Mouse (Mus musculus): Measurements from ENCODE around the gene Hpcal4. TPM values are rescaled to one million over a fixed set of nuclear protein-coding genes. Genes with fewer than 3 reads are reported as not detected.

Hpcal4 gene
- polyA plus RNA-seq, 1 experiment from 2014 or later = 0.80 TPM

GRCm38 (mm10) chr4:123193791-123194190 is 10.8 kb downstream of the Hpcal4 start:
- Histone ChIP-seq H3K9ac (ENCODE audit: low read length) (no peak overlapping the region), H3K27ac (ENCODE audit: low read depth, low read length) (no peak overlapping the region), H3K9me3 (ENCODE audit: control insufficient read depth, low read length) (no peaks in the 10 kb centered on the region), H3K27me3 (ENCODE audit: control insufficient read depth, insufficient read depth, low read length) (no peaks in the 10 kb centered on the region), H3K36me3 (ENCODE audit: control insufficient read depth, insufficient read depth, low read length) (no peaks in the 10 kb centered on the region), H3K4me1 (ENCODE audit: control insufficient read depth, insufficient read depth, low read length) (no peaks in the 10 kb centered on the region), H3K4me2 (ENCODE audit: low read depth) (no peak overlapping the region), H3K4me3 (ENCODE audit: low read depth, low read length) (no peak overlapping the region)
- 90% methylated on average over 11 of the region's 11 CpGs for WGBS
- ATAC-seq (ENCODE audit: insufficient read depth, low FRiP score, low TSS enrichment) (no peak), DNase-seq (ENCODE audit: low spot score) (no peak)

GRCm38 (mm10) chr4:123196695-123197094 is 13.7 kb downstream of the Hpcal4 start:
- Histone ChIP-seq H3K9ac (ENCODE audit: low read length) (no peak overlapping the region), H3K27ac (ENCODE audit: low read depth, low read length) (no peak overlapping the region), H3K4me3 (ENCODE audit: low read depth, low read length) (no peak overlapping the region), H3K36me3 (ENCODE audit: control insufficient read depth, insufficient read depth, low read length) (no peaks in the 10 kb centered on the region), H3K9me3 (ENCODE audit: control insufficient read depth, low read length) (no peaks in the 10 kb centered on the region), H3K27me3 (ENCODE audit: control insufficient read depth, insufficient read depth, low read length) (peaks cover 13% of the 10 kb centered on the region), H3K4me1 (ENCODE audit: control insufficient read depth, insufficient read depth, low read length) (peaks cover 5% of the 10 kb centered on the region), H3K4me2 (ENCODE audit: low read depth) (no peak overlapping the region)
- no peak for DNase-seq (ENCODE audit: low spot score)
- no peak for ATAC-seq (ENCODE audit: insufficient read depth, low FRiP score, low TSS enrichment)
- 70% methylated on average over 6 of the region's 6 CpGs for WGBS

- no peak overlapping the region for H3K27ac ChIP-seq (ENCODE audit: low read depth, low read length)
- H3K9me3 ChIP-seq (ENCODE audit: control insufficient read depth, low read length) = no peaks in the 10 kb centered on the region
- peak overlapping the region; percentile 35 for H3K4me3 ChIP-seq (ENCODE audit: low read depth, low read length)
- H3K27me3 ChIP-seq (ENCODE audit: control insufficient read depth, insufficient read depth, low read length) = peaks cover 24% of the 10 kb centered on the region
- WGBS = under 1% methylated on average over 15 of the region's 15 CpGs
- H3K36me3 ChIP-seq (ENCODE audit: control insufficient read depth, insufficient read depth, low read length) = no peaks in the 10 kb centered on the region
- H3K4me1 ChIP-seq (ENCODE audit: control insufficient read depth, insufficient read depth, low read length) = peaks cover 8% of the 10 kb centered on the region
- no peak overlapping the region for H3K9ac ChIP-seq (ENCODE audit: low read length)
- DNase-seq (ENCODE audit: low spot score) = peak; percentile 79
- peak overlapping the region; percentile 74 for H3K4me2 ChIP-seq (ENCODE audit: low read depth)
- 0 out of 2 replicates have a peak, but pooled peaks have one; percentile 53 for ATAC-seq (ENCODE audit: insufficient read depth, low FRiP score, low TSS enrichment)
Measured at GRCm38 (mm10) chr4:123200771-123201185, 17.8 kb downstream of the Hpcal4 start.

GRCm38 (mm10) chr4:123201186-123202093 is 18.4 kb downstream of the Hpcal4 start, which contains the start of gene Nt5c1a:
Nt5c1a (plus strand) TSS chr4:123201504.
- ATAC-seq (ENCODE audit: insufficient read depth, low FRiP score, low TSS enrichment) (0 out of 2 replicates have a peak, but pooled peaks have one; percentile 31), DNase-seq (ENCODE audit: low spot score) (peak; percentile 44)
- Histone ChIP-seq H3K36me3 (ENCODE audit: control insufficient read depth, insufficient read depth, low read length) (no peaks in the 10 kb centered on the region), H3K4me2 (ENCODE audit: low read depth) (peak within 1 kb of the TSS; percentile 74), H3K4me3 (ENCODE audit: low read depth, low read length) (peak within 1 kb of the TSS; percentile 35), H3K9me3 (ENCODE audit: control insufficient read depth, low read length) (no peaks in the 10 kb centered on the region), H3K4me1 (ENCODE audit: control insufficient read depth, insufficient read depth, low read length) (peaks cover 8% of the 10 kb centered on the region), H3K27ac (ENCODE audit: low read depth, low read length) (no peak within 1 kb of the TSS), H3K9ac (ENCODE audit: low read length) (peak within 1 kb of the TSS; percentile 54), H3K27me3 (ENCODE audit: control insufficient read depth, insufficient read depth, low read length) (peaks cover 24% of the 10 kb centered on the region)
- WGBS = 1% methylated on average over 58 of the region's 58 CpGs

- Histone ChIP-seq H3K4me1 (ENCODE audit: control insufficient read depth, insufficient read depth, low read length) (peaks cover 8% of the 10 kb centered on the region), H3K4me3 (ENCODE audit: low read depth, low read length) (no peak overlapping the region; the same call in 1 of the 2 replicates), H3K36me3 (ENCODE audit: control insufficient read depth, insufficient read depth, low read length) (no peaks in the 10 kb centered on the region), H3K9ac (ENCODE audit: low read length) (no peak overlapping the region), H3K27ac (ENCODE audit: low read depth, low read length) (no peak overlapping the region), H3K4me2 (ENCODE audit: low read depth) (peak overlapping the region; percentile 74), H3K9me3 (ENCODE audit: control insufficient read depth, low read length) (no peaks in the 10 kb centered on the region), H3K27me3 (ENCODE audit: control insufficient read depth, insufficient read depth, low read length) (peaks cover 24% of the 10 kb centered on the region)
- WGBS = 10% methylated on average over 8 of the region's 8 CpGs
- ATAC-seq (ENCODE audit: insufficient read depth, low FRiP score, low TSS enrichment) (no peak), DNase-seq (ENCODE audit: low spot score) (no peak)
Measured at GRCm38 (mm10) chr4:123202094-123202420, 19.0 kb downstream of the Hpcal4 start.

DNA sequence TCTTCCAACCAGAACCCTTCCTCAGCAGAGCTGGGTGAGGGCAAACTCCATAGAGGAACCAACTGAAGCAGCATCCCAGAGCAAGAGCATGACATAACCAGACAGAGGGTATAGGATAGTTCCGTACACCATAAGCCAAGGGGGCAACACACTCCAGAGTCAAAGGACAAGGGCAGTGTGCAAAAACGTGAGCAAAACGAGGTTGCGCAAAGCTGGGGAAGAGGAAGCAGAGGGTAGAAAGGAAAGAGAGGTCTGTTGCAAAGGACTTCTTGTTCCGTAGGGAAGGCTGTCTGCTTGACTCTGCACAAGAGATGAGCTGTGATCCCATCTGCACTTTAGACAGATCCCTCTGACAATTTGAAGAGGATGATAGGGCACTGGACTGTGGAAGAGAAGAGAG is 24.3 kb downstream of the Hpcal4 start:
- 77% methylated on average over 5 of the region's 5 CpGs for WGBS
- Histone ChIP-seq H3K9me3 (ENCODE audit: control insufficient read depth, low read length) (no peaks in the 10 kb centered on the region), H3K4me3 (ENCODE audit: low read depth, low read length) (no peak overlapping the region), H3K4me2 (ENCODE audit: low read depth) (no peak overlapping the region), H3K4me1 (ENCODE audit: control insufficient read depth, insufficient read depth, low read length) (no peaks in the 10 kb centered on the region), H3K36me3 (ENCODE audit: control insufficient read depth, insufficient read depth, low read length) (no peaks in the 10 kb centered on the region), H3K27me3 (ENCODE audit: control insufficient read depth, insufficient read depth, low read length) (peaks cover 4% of the 10 kb centered on the region), H3K9ac (ENCODE audit: low read length) (no peak overlapping the region), H3K27ac (ENCODE audit: low read depth, low read length) (no peak overlapping the region)
- DNase-seq (ENCODE audit: low spot score) (no peak), ATAC-seq (ENCODE audit: insufficient read depth, low FRiP score, low TSS enrichment) (no peak)

DNA sequence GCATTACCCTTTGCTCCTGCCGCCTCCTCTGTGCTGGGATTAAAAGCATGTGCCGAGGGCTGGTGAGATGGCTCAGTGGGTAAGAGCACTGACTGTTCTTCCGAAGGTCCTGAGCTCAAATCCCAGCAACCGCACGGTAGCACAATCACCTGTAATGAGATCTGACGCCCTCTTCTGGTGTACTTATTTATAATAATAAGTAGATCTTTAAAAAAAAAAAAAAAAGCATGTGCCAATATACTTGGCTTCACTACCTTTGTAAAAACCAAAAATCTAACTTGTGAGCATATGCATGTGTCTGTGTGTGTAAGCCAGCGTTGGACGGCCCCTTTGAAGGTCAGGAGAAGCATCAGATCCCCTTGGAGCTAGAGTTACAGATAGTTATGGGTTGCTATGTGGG is 28.0 kb downstream of the Hpcal4 start:
- WGBS = 65% methylated on average over 8 of the region's 8 CpGs
- Histone ChIP-seq H3K36me3 (ENCODE audit: control insufficient read depth, insufficient read depth, low read length) (no peaks in the 10 kb centered on the region), H3K27me3 (ENCODE audit: control insufficient read depth, insufficient read depth, low read length) (no peaks in the 10 kb centered on the region), H3K9me3 (ENCODE audit: control insufficient read depth, low read length) (no peaks in the 10 kb centered on the region), H3K27ac (ENCODE audit: low read depth, low read length) (no peak overlapping the region), H3K4me3 (ENCODE audit: low read depth, low read length) (no peak overlapping the region), H3K4me1 (ENCODE audit: control insufficient read depth, insufficient read depth, low read length) (no peaks in the 10 kb centered on the region), H3K9ac (ENCODE audit: low read length) (no peak overlapping the region), H3K4me2 (ENCODE audit: low read depth) (no peak overlapping the region)
- DNase-seq (ENCODE audit: low spot score) (no peak), ATAC-seq (ENCODE audit: insufficient read depth, low FRiP score, low TSS enrichment) (no peak)

DNA sequence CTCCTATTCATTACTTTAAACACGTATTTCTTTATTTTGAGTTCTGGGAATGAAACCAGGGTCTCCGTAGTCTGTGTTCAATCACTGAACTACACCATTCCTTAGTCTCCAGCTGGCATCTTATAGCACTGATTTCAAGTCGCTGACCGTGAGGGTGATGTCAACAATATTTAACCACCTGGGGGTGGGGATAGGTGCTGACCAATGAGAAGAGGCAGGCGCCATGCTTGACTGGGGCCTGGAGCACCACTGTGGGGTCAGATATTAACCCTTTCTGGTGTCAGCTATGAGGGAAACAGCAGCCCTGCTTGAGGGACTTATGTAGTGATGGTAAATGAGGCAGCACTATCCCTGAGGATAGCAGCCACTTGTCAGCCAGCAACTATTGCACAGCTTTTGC is 28.4 kb downstream of the Hpcal4 start:
- H3K36me3 ChIP-seq (ENCODE audit: control insufficient read depth, insufficient read depth, low read length) = no peaks in the 10 kb centered on the region
- H3K9ac ChIP-seq (ENCODE audit: low read length) = no peak overlapping the region
- H3K4me3 ChIP-seq (ENCODE audit: low read depth, low read length) = no peak overlapping the region
- ATAC-seq (ENCODE audit: insufficient read depth, low FRiP score, low TSS enrichment) (no peak), DNase-seq (ENCODE audit: low spot score) (no peak)
- 66% methylated on average over 5 of the region's 5 CpGs for whole genome bisulfite sequencing
- no peaks in the 10 kb centered on the region for H3K4me1 ChIP-seq (ENCODE audit: control insufficient read depth, insufficient read depth, low read length)
- no peaks in the 10 kb centered on the region for H3K9me3 ChIP-seq (ENCODE audit: control insufficient read depth, low read length)
- H3K4me2 ChIP-seq (ENCODE audit: low read depth) = no peak overlapping the region
- H3K27ac ChIP-seq (ENCODE audit: low read depth, low read length) = no peak overlapping the region
- no peaks in the 10 kb centered on the region for H3K27me3 ChIP-seq (ENCODE audit: control insufficient read depth, insufficient read depth, low read length)

DNA sequence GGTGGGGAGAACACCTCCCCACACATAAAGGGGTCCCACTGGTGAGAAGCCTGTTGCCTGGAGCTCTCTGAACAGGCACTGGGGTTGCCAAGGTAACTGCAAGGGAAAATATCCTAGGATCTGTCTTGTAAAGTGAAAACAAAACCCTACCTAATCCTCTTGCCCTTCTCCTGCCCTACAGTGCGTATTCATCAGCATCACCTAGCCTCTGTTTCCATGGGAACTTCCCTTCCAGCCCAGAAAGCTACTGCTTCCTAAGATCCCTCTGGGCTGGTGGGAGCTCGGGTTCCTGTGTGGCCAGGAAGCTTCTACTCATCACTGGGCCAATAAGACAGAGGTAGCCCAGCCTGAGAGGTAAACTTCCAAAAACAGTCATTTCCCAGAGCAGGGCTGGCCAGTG is 29.3 kb downstream of the Hpcal4 start:
- no peak overlapping the region for H3K4me2 ChIP-seq (ENCODE audit: low read depth)
- H3K9me3 ChIP-seq (ENCODE audit: control insufficient read depth, low read length) = no peaks in the 10 kb centered on the region
- H3K27me3 ChIP-seq (ENCODE audit: control insufficient read depth, insufficient read depth, low read length) = no peaks in the 10 kb centered on the region
- H3K36me3 ChIP-seq (ENCODE audit: control insufficient read depth, insufficient read depth, low read length) = no peaks in the 10 kb centered on the region
- H3K4me3 ChIP-seq (ENCODE audit: low read depth, low read length) = no peak overlapping the region
- WGBS = 72% methylated on average over 2 of the region's 2 CpGs
- H3K4me1 ChIP-seq (ENCODE audit: control insufficient read depth, insufficient read depth, low read length) = no peaks in the 10 kb centered on the region
- H3K27ac ChIP-seq (ENCODE audit: low read depth, low read length) = no peak overlapping the region
- ATAC-seq (ENCODE audit: insufficient read depth, low FRiP score, low TSS enrichment) = no peak
- H3K9ac ChIP-seq (ENCODE audit: low read length) = no peak overlapping the region
- DNase-seq (ENCODE audit: low spot score) = no peak

Data from neural tube, embryonic 11.5 days (tissue).